Mouse (Mus musculus): ENCODE results near the gene Col6a6. TPM values are rescaled to one million over a fixed set of nuclear protein-coding genes. Genes with fewer than 3 reads are reported as not detected.

Gene Col6a6
- total RNA-seq, 2 experiments from 2014 or later, result 0.34 to 0.44 TPM

DNA sequence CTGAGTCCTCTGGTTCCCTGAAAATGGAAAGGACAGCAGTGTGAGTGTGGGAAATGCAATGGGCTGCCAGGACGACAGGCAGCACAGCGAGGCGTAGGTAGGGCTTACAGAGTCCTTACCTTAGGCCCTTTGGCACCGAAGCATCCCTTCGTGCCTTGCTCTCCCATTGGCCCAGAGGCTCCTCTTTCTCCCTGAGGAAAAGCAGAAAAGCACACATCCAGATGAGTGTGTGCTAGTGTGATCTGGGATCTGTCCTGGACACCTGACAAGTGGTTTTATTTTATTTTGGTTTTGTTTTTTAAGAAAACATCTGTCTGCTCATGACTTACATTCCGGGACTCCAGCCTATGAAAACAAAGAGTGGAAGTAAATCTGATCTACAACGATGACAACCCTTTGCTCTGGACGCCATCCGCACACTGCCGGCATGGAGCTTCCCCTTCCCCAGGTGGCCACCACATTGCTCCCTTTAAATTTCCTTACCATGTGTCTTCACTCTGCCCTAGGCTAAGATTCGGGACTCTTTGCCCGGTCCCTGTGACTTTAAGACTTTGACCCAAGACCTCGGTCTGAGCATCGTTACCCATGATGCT lies 69.7 kb downstream of the Col6a6 start:
- no peak overlapping the region for H3K4me3 ChIP-seq
- H3K27ac ChIP-seq, result no peak overlapping the region
- no peak for TF ChIP-seq CTCF (conservative IDR thresholded peaks at IDR 0.05)
- no peak for DNase-seq (ENCODE audit: low spot score in 2 of 2)

DNA sequence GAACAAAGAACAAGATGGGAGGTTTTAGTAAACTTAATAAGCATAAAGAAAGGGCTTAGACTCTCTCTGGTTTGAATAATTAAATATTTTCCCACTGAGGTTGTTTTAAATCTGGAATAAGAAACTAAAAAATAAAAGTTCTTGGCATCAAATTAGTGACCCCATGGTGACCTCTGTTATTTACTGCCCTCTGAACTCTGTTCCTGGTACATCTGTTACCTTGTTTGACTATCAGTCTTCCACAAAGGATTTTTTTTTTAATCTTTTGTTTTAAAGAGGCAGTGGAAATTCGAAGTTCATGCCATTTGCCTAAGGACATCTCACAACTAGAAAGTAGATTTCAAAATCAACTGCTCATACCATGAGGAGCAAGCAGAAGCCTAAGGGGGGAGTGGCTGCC lies 73.7 kb downstream of the Col6a6 start:
- no peak for DNase-seq (ENCODE audit: low spot score in 2 of 2)
- Histone ChIP-seq H3K27ac (no peak overlapping the region), H3K4me3 (no peak overlapping the region)
- no peak for TF ChIP-seq CTCF (conservative IDR thresholded peaks at IDR 0.05)

DNA sequence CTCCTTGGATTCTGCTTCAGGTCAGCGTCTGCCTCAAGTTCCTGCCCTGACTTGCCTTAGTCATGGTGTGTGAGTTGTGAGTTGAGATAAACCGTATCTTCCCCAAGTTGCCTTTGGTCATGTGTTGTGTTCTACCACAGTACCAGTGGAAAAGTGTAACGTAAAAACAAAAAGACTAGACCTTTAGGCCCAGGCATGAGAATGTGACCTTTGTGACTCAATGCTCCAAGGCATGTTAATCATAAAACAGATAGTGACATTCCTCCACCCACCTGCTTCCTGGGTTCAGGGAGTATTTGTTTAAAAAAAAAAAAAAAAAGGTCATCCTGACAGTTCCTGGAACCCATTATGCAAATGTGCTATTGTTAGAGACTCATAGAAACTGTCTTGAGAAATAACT lies 82.1 kb downstream of the Col6a6 start:
- TF ChIP-seq CTCF (conservative IDR thresholded peaks at IDR 0.05), result no peak
- no peak for DNase-seq (ENCODE audit: low spot score in 2 of 2)
- Histone ChIP-seq H3K4me3 (no peak overlapping the region), H3K27ac (no peak overlapping the region)

DNA sequence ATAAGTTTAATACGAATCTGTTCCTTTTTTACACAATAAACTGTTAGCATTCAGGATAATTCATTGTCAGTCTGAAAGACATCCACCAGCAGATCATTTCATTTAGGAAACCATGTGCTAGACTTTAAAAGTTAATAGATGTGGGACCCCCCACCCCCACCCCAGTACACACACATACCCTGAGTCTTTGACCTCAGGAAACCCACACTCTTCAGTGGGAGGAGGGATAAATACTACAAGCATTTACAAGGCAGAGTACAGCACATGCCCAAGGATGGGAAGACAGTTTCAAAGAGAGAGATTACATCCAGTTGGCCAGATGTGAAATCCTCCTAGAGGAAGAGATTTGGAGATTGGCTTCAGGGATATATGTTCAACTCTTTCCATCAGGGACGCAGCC lies 87.5 kb downstream of the Col6a6 start:
- no peak for TF ChIP-seq CTCF (conservative IDR thresholded peaks at IDR 0.05)
- DNase-seq (ENCODE audit: low spot score in 2 of 2), result no peak
- Histone ChIP-seq H3K4me3 (no peak overlapping the region), H3K27ac (no peak overlapping the region)

DNA sequence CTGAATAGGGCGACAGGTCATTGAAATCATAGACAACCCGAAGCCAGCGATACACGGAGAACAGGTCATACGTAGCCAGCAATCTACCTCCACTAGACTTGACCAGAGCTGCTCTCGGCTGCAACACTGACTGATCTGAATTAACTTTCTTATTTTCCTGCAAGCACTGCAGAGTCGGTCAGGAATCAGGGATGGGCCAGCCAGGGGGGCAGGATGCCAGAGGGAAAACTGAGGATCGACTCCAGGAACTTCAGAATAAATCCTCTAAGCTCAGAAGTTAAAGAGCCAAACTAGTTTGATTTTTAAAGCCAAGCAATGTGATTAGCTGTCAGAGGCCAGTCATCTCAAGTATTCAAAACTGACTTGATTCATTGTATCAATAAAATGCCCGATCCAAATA lies 88.5 kb downstream of the Col6a6 start:
- no peak for DNase-seq (ENCODE audit: low spot score in 2 of 2)
- H3K27ac ChIP-seq, result no peak overlapping the region
- TF ChIP-seq CTCF (conservative IDR thresholded peaks at IDR 0.05), result no peak
- no peak overlapping the region for H3K4me3 ChIP-seq

DNA sequence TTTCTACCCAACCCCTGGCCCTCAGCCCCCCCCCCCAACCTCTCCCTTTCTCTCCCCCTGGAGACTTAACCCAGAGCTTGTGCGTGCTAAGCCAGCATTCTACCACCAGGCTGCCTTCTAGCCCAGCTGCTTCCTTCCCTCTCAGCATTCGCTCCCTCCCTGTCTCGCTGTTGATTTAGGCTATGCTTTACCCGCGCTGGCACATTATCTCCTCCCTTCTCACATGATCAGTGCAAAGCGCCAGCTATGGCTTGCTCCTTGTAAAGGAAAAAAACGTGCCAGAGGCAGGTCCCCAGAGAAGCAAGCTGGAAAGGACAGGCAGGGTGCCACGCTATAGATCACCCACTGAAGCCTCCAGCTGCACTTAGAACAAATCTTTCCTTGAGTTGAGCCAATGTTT lies 90.5 kb downstream of the Col6a6 start:
- no peak for DNase-seq (ENCODE audit: low spot score in 2 of 2)
- TF ChIP-seq CTCF (conservative IDR thresholded peaks at IDR 0.05), result peak; percentile 36; the same call in 1 of the 2 replicates
- no peak overlapping the region for H3K27ac ChIP-seq
- no peak overlapping the region for H3K4me3 ChIP-seq

DNA sequence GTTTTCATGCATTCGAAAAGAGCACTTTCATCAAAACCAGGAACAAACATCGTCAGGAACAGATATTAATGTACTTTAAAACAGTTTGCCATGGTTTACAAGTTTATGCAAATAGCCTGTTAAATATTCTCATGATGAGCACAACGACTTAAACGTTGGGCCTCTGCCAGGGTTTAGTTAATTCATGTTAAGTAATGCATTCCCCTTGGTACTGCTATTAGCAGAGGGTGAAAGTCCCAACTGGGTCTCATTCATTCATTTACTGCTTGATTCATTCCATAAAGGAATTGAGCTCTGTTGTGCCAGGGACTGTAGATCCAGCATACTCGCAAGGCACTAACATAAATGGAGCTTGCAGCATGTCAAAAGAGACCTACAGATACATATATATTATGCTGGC lies 92.8 kb downstream of the Col6a6 start:
- no peak overlapping the region for H3K4me3 ChIP-seq
- no peak for DNase-seq (ENCODE audit: low spot score in 2 of 2)

DNA sequence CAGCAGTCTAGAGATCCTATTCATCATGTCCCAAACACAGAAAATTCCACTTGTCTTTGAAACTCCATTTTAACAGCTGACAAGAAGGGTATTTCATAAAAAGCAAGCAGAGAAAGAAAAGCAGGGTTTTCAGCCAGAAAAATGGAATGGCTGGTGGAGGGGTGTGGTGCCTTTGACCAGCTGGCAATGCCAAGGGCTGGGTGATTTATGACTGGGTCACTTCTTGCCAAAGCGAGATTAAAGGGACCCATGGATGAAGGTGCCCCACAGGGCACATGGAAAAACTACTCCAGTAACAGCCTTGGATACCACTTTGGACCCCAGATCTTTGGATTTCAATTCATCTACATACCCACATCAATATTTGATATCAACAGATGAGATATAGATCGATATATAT lies 93.3 kb downstream of the Col6a6 start:
- no peak for TF ChIP-seq CTCF (conservative IDR thresholded peaks at IDR 0.05)
- H3K27ac ChIP-seq, result no peak overlapping the region
- H3K4me3 ChIP-seq, result no peak overlapping the region
- DNase-seq (ENCODE audit: low spot score in 2 of 2), result no peak

More for the DNA sequence above, 92.8 kb downstream of the Col6a6 start:
- no peak for TF ChIP-seq CTCF (conservative IDR thresholded peaks at IDR 0.05)
- no peak overlapping the region for H3K27ac ChIP-seq

DNA sequence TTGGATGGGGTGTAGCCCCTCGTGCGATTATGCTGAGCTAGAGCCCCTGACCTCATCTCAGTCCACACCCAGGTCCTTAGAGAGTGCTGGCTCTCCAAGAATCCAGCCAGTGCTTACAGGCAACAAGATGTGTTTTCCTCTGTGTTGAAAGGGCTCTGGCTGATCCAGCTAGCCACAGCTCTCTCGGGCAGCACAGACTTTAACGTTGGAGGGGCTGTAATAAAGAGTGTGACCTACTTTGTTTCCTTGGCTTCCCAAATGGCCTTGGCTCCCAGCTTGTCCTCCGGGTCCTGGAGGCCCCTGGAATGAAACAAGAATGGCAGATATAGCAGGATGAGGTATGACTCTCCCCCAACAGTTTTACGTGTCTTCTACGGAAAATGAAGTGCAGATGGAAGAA lies 96.0 kb downstream of the Col6a6 start:
- no peak overlapping the region for H3K27ac ChIP-seq
- no peak for DNase-seq (ENCODE audit: low spot score in 2 of 2)
- no peak for TF ChIP-seq CTCF (conservative IDR thresholded peaks at IDR 0.05)
- H3K4me3 ChIP-seq, result no peak overlapping the region

DNA sequence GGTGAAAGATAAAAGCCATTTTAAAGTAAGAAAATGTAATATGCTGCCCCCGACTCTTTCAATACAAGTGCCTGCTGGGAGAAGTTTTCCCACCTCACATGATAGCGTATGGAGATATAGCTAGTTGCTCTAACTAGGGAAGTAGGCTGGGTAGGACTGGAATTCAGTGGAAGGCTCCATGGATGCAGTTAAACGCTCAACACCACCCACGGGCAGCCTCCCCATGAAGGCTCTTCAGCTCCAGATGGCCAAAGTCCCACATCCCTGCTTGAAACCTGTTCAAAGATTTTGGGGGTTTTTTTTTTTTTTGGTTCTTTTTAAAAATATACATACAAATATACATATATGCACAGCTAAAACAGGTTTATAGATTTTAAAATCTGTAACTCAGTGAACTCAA lies 107.5 kb downstream of the Col6a6 start:
- Histone ChIP-seq H3K4me3 (no peak overlapping the region), H3K27ac (peak overlapping the region; percentile 43; the same call in 1 of the 2 replicates)
- no peak for TF ChIP-seq CTCF (conservative IDR thresholded peaks at IDR 0.05)
- DNase-seq (ENCODE audit: low spot score in 2 of 2), result peak; percentile 44 to 49

DNA sequence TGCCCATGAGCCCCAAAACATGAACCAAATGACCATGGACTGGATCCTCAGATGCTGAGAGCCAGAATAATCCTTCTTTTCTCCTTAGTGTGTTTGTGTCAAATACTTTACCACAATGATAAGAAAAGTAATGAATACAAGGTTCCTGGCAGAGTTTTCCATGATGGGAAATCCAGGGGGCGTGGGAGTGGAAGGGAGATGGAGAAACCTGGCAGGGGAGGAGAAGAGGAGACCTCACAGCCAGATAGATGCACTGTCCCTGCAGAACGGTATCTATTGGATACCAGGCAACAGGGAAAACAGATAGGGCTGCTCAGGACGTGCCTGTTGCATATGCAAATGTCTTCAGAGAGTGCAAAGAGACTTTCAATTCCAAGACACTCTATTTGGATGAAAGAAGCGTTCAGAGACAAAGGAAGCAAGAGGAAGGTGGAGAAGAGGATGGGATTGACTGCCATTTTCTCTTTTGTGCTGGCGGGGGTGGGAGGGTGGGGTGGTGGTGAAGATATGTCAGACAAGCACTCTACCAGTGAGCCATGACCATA lies 108.0 kb downstream of the Col6a6 start:
- no peak overlapping the region; the same call in 1 of the 2 replicates for H3K27ac ChIP-seq
- no peak for DNase-seq (ENCODE audit: low spot score in 2 of 2)

DNA sequence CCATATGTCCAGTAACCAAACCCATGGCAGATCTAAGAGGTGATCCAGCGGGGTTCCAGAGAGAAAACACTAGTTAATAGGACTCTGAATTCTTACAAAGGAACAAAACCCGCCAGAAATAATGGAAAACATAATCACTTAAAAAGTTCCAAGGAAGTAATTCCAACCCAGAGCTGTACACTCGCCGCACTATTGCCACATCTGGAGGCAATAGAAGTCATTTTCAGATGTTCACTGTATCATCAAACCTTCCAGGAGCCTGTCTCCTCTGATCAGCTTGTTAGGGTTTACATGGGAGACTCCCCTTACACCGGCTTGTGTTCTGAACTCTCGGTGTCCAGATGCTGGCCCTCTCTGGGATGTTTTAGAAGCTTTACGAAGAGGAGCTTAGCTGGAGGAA lies 108.6 kb downstream of the Col6a6 start:
- H3K27ac ChIP-seq, result no peak overlapping the region
- no peak overlapping the region for H3K4me3 ChIP-seq
- TF ChIP-seq CTCF (conservative IDR thresholded peaks at IDR 0.05), result no peak
- no peak for DNase-seq (ENCODE audit: low spot score in 2 of 2)

More for the DNA sequence above, 108.0 kb downstream of the Col6a6 start:
- H3K4me3 ChIP-seq, result no peak overlapping the region
- TF ChIP-seq CTCF (conservative IDR thresholded peaks at IDR 0.05), result no peak

DNA sequence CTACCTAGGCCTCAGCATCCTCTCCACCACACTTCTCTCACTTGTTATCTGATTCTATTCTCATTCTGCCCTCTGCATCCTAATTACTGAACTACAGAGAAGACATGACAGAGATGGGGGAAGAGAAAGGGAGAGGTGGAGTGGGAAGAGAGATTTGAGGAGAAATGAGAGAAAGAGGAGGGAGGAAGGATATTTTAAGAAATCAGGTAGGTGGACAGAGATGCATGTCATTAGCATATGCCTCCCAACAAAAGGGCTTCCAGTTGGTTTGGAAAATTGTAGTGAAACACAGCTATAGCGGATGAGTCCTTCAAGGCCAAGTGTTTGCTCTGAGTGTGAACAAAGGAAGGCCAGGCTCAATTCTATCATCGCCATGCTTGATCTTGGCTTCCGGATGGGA lies 115.9 kb downstream of the Col6a6 start:
- Histone ChIP-seq H3K27ac (no peak overlapping the region), H3K4me3 (no peak overlapping the region)
- no peak for TF ChIP-seq CTCF (conservative IDR thresholded peaks at IDR 0.05)
- no peak for DNase-seq (ENCODE audit: low spot score in 2 of 2)

DNA sequence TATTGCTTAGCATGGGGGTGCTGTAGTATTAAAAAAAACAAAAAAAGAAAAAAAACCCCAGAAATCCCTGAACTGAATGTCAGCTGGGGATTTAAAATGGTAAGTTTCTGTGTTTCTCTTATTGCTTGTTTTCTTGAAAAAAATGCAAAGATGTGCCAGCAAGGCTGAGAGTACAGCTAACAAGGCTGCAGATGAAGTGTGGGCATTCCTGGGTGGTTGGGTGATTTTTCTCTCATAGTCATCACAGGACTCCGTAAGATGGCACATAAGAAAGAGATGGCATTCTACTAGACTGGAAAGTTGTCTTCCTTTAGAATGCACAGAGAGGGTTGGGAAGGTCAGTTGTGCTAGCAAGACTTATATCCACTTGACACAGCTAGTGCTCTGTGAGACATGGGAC lies 122.9 kb downstream of the Col6a6 start:
- Histone ChIP-seq H3K27ac (peak overlapping the region; percentile 59; the same call in 1 of the 2 replicates), H3K4me3 (no peak overlapping the region)
- DNase-seq (ENCODE audit: low spot score in 2 of 2), result no peak
- no peak for TF ChIP-seq CTCF (conservative IDR thresholded peaks at IDR 0.05)

All from layer of hippocampus, adult 2 months (tissue).